Mouse (Mus musculus) frontal cortex, postnatal 25 days (tissue): Measurements from ENCODE around the gene Tet1.
A peak's percentile ranks its signal among the peaks of the same experiment; 100 is the strongest.

Source experiments
- DNase-seq, 2 experiments: peaks; one replicate each; pipeline ENCODE4 v3.0.0; 2022; ENCODE audit warnings: low spot score in 2 of 2

The Tet1 gene

GRCm38 (mm10) chr10:62892549-62893232, 16.1 kb downstream of the Tet1 start:
- no peak for DNase-seq

GRCm38 (mm10) chr10:62891025-62891424, 17.8 kb downstream of the Tet1 start:
- DNase-seq: no peak

- DNase-seq: no peak
These were observed 21.8 kb downstream of the Tet1 start for GRCm38 (mm10) chr10:62886799-62887591.

GRCm38 (mm10) chr10:62885969-62886798, 22.6 kb downstream of the Tet1 start:
- DNase-seq: no peak

GRCm38 (mm10) chr10:62885460-62885859, 23.3 kb downstream of the Tet1 start:
- DNase-seq: no peak

- no peak for DNase-seq
These were observed 24.3 kb downstream of the Tet1 start for GRCm38 (mm10) chr10:62884517-62884916.

GRCm38 (mm10) chr10:62883933-62884372, 24.8 kb downstream of the Tet1 start:
- no peak for DNase-seq

- DNase-seq: no peak
These were observed 27.6 kb downstream of the Tet1 start for GRCm38 (mm10) chr10:62881211-62881610.

- DNase-seq: no peak
These were observed 30.7 kb downstream of the Tet1 start for GRCm38 (mm10) chr10:62878056-62878455.

GRCm38 (mm10) chr10:62875565-62875964, 33.2 kb downstream of the Tet1 start:
- DNase-seq: no peak

GRCm38 (mm10) chr10:62874828-62875227, 34.0 kb downstream of the Tet1 start:
- DNase-seq: no peak

GRCm38 (mm10) chr10:62866035-62866791, 42.6 kb downstream of the Tet1 start:
- DNase-seq: peak in 1 of 2 experiments; percentile 28

- DNase-seq: peak; percentile 66 to 74
These were observed 43.4 kb downstream of the Tet1 start for GRCm38 (mm10) chr10:62865167-62866034.

GRCm38 (mm10) chr10:62863563-62863962, 45.2 kb downstream of the Tet1 start:
- no peak for DNase-seq

GRCm38 (mm10) chr10:62862435-62862834, 46.4 kb downstream of the Tet1 start:
- DNase-seq: no peak

- DNase-seq: no peak
These were observed 49.8 kb downstream of the Tet1 start for GRCm38 (mm10) chr10:62858967-62859366.

- DNase-seq: no peak
These were observed 52.0 kb downstream of the Tet1 start for GRCm38 (mm10) chr10:62856690-62857290.

GRCm38 (mm10) chr10:62854992-62855391, 53.8 kb downstream of the Tet1 start:
- no peak for DNase-seq

- DNase-seq: no peak
These were observed 54.2 kb downstream of the Tet1 start for GRCm38 (mm10) chr10:62854581-62854980.

GRCm38 (mm10) chr10:62851578-62851977, 57.2 kb downstream of the Tet1 start:
- no peak for DNase-seq
